Mouse (Mus musculus) heart, postnatal 0 days (tissue): ENCODE measurements at regions not wholly inside any gene's neighbourhood (a gene's known extent, or its start where the extent isn't known, plus 50 kb on each side); places are given as distances from the start of the nearest gene placed in this dataset.

ENCODE experiments used
- ATAC-seq: fragments of 200-750 bp; cut with Nextera tagmentation; 2 replicates; pipeline ENCODE4 v1.8.0; 2017; ENCODE audit warnings: low read depth, moderate number of reproducible peaks, moderate library complexity; ENCODE audit not compliant: insufficient read depth
- DNase-seq: peaks from one replicate; pipeline ENCODE4 v3.0.0-alpha.2; 2016; ENCODE audit warnings: low spot score
- H3K27ac ChIP-seq: fragments of 300-500 bp; sonication (generic); 2 replicates; pipeline ENCODE4 v1.5.1; 2014; ENCODE audit warnings: low read depth, mild to moderate bottlenecking
- H3K27me3 ChIP-seq: fragments of 300-500 bp; sonication (generic); 2 replicates; pipeline ENCODE4 v1.6.1; 2014; ENCODE audit warnings: low read length, mixed read lengths; ENCODE audit not compliant: control insufficient read depth, insufficient read depth
- H3K36me3 ChIP-seq: fragments of 300-500 bp; sonication (generic); replicated peaks from 2 replicates; pipeline ENCODE4 v1.6.1; 2014; ENCODE audit warnings: low read length, mixed read lengths; ENCODE audit not compliant: control insufficient read depth, insufficient read depth
- H3K4me1 ChIP-seq: fragments of 300-500 bp; sonication (generic); 2 replicates; pipeline ENCODE4 v1.6.1; 2014; ENCODE audit warnings: antibody characterized with exemption; ENCODE audit not compliant: control insufficient read depth, insufficient read depth
- H3K4me2 ChIP-seq: fragments of 300-500 bp; sonication (generic); 2 replicates; pipeline ENCODE4 v1.6.1; 2014; ENCODE audit warnings: low read depth, mild to moderate bottlenecking, low read length, moderate library complexity
- H3K4me3 ChIP-seq: fragments of 300-500 bp; sonication (generic); 2 replicates; pipeline ENCODE4 v1.5.1; 2014; ENCODE audit warnings: low read depth, low read length
- H3K9ac ChIP-seq: fragments of 300-500 bp; sonication (generic); replicated peaks from 2 replicates; pipeline ENCODE4 v1.6.1; 2014; ENCODE audit warnings: low read depth, low read length, mixed read lengths
- H3K9me3 ChIP-seq: fragments of 300-500 bp; sonication (generic); replicated peaks from 2 replicates; pipeline ENCODE4 v1.6.1; 2016; ENCODE audit warnings: low read length; ENCODE audit not compliant: control insufficient read depth
- CTCF ChIP-seq: IDR thresholded peaks from 2 replicates; pipeline ENCODE4 v1.5.1; 2016; ENCODE audit warnings: antibody characterized with exemption, control low read depth, low read depth
- EP300 ChIP-seq: IDR thresholded peaks from 2 replicates; pipeline ENCODE4 v1.6.1; 2016; ENCODE audit warnings: antibody characterized with exemption, low read depth
- WGBS: fragments of 180-500 bp; shearing (Covaris S2); extraction: QIAGEN DNeasy Blood & Tissue Kit; methylation state at CpG from one replicate; pipeline ENCODE4 v1.1.7; 2014; 5-methylcytosine and 5-hydroxymethylcytosine counted together

GRCm38 (mm10) chr16:29837025-29837629 is 227.1 kb upstream of the Hes1 start:
- no peak overlapping the region; the same call in 1 of the 2 replicates for H3K4me3 ChIP-seq

GRCm38 (mm10) chr16:29837874-29838273 is 226.3 kb upstream of the Hes1 start:
- H3K27me3 ChIP-seq, result no peaks in the 10 kb centered on the region
- DNase-seq (no peak), ATAC-seq (no peak)
- H3K4me2 ChIP-seq, result no peak overlapping the region
- 95% methylated on average over 5 of the region's 5 CpGs for WGBS
- H3K4me1 ChIP-seq, result peaks cover 6% of the 10 kb centered on the region; the same call in 1 of the 2 replicates
- H3K27ac ChIP-seq, result no peak overlapping the region
- no peak overlapping the region for H3K9ac ChIP-seq
- no peak overlapping the region for H3K4me3 ChIP-seq
- no peaks in the 10 kb centered on the region for H3K9me3 ChIP-seq
- no peak for TF ChIP-seq CTCF
- no peak for TF ChIP-seq EP300
- no peaks in the 10 kb centered on the region for H3K36me3 ChIP-seq

More at GRCm38 (mm10) chr16:29837025-29837629, 227.1 kb upstream of the Hes1 start:
- TF ChIP-seq EP300 (no peak), CTCF (no peak)
- WGBS, result 18% methylated on average over 14 of the region's 14 CpGs
- H3K36me3 ChIP-seq, result no peaks in the 10 kb centered on the region
- H3K4me1 ChIP-seq, result peaks cover 6% of the 10 kb centered on the region; the same call in 1 of the 2 replicates
- ATAC-seq (no peak), DNase-seq (peak; percentile 36)
- H3K27me3 ChIP-seq, result no peaks in the 10 kb centered on the region
- no peaks in the 10 kb centered on the region for H3K9me3 ChIP-seq
- peak overlapping the region; percentile 17; the same call in 1 of the 2 replicates for H3K4me2 ChIP-seq
- no peak overlapping the region for H3K27ac ChIP-seq
- H3K9ac ChIP-seq, result no peak overlapping the region

- Histone ChIP-seq H3K4me2 (peak overlapping the region; percentile 63), H3K4me3 (peak overlapping the region; percentile 33), H3K9ac (no peak overlapping the region; the same call in 1 of the 2 replicates), H3K36me3 (no peaks in the 10 kb centered on the region), H3K27ac (no peak overlapping the region; the same call in 1 of the 2 replicates), H3K9me3 (no peaks in the 10 kb centered on the region), H3K4me1 (peaks cover 6% of the 10 kb centered on the region; the same call in 1 of the 2 replicates), H3K27me3 (no peaks in the 10 kb centered on the region)
- TF ChIP-seq EP300 (no peak), CTCF (no peak)
- ATAC-seq (0 out of 2 replicates have a peak, but pooled peaks have one; percentile 39), DNase-seq (no peak)
- WGBS, result 8% methylated on average over 28 of the region's 28 CpGs
Measured at GRCm38 (mm10) chr16:29838981-29839661, 225.1 kb upstream of the Hes1 start.

DNA sequence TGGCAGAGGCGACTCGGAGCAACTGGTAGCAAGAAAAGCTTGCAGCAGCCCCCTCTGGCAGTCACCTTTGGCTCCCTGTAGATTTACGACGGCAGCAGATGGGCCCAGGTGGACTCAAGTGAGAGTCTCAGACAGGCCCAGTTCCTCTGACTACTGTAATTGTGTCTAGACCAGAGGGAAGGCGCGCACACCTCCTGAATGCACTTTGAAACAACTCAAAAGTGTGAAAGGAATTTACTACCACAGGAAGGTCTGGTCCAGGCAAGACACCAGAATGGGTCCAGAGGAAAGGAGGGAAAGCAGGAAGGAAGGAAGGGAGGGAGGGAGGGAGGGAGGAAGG is 224.6 kb upstream of the Hes1 start:
- WGBS, result 38% methylated on average over 6 of the region's 6 CpGs
- no peak overlapping the region; the same call in 1 of the 2 replicates for H3K27ac ChIP-seq
- no peaks in the 10 kb centered on the region for H3K9me3 ChIP-seq
- H3K36me3 ChIP-seq, result no peaks in the 10 kb centered on the region
- H3K27me3 ChIP-seq, result no peaks in the 10 kb centered on the region
- no peak for ATAC-seq
- no peak overlapping the region for H3K9ac ChIP-seq
- no peak for TF ChIP-seq EP300
- TF ChIP-seq CTCF, result no peak
- DNase-seq, result no peak
- H3K4me2 ChIP-seq, result peak overlapping the region; percentile 63
- peak overlapping the region; percentile 33 for H3K4me3 ChIP-seq
- H3K4me1 ChIP-seq, result peaks cover 6% of the 10 kb centered on the region; the same call in 1 of the 2 replicates

- no peak overlapping the region for H3K4me2 ChIP-seq
- no peaks in the 10 kb centered on the region for H3K36me3 ChIP-seq
- H3K9me3 ChIP-seq, result no peaks in the 10 kb centered on the region
- H3K27me3 ChIP-seq, result no peaks in the 10 kb centered on the region
- peaks cover 6% of the 10 kb centered on the region for H3K4me1 ChIP-seq
- TF ChIP-seq CTCF (no peak), EP300 (no peak)
- no peak overlapping the region for H3K27ac ChIP-seq
- ATAC-seq (no peak), DNase-seq (no peak)
- no peak overlapping the region for H3K9ac ChIP-seq
- 69% methylated on average over 2 of the region's 2 CpGs for WGBS
- H3K4me3 ChIP-seq, result no peak overlapping the region
Measured at GRCm38 (mm10) chr16:29840412-29840811, 223.8 kb upstream of the Hes1 start.
